Mouse (Mus musculus): ENCODE measurements at regions not wholly inside any gene's neighbourhood (a gene's known extent, or its start where the extent isn't known, plus 50 kb on each side); places are given as distances from the start of the nearest gene placed in this dataset.

DNA sequence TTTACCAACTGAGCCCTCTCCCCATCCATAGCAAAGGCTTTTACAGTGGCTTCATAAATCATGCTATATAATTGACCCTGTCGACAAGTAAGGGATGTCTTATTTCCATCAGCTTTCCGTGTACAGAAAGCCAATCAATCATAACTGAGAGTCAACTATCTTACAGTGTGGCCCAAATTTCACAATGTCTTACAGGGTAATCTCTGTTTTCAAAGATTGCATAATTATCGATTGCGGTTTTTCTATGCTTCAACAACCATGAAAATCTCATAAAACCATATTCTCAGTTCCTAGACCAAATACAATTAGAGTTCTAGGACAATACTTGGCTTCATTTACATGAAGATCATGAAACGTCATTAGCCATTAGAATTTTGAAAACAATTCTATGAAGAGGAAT is 56.1 kb upstream of the Samsn1 start:
- no peak for TF ChIP-seq GATA1 (IDR thresholded peaks at IDR 0.05; ENCODE audit: borderline replicate concordance, low read length)
- no peak for TF ChIP-seq FLI1 (IDR thresholded peaks at IDR 0.05; ENCODE audit: low read length)
